Mouse (Mus musculus) heart, embryonic 14.5 days (tissue): Measurements from ENCODE around the gene Rassf9. TPM values are rescaled to one million over a fixed set of nuclear protein-coding genes. Genes with fewer than 3 reads are reported as not detected.

Experiments
- ATAC-seq: fragments of 200-750 bp; cut with Nextera tagmentation; 2 replicates; pipeline ENCODE4 v1.8.0; 2017; ENCODE audit warnings: low read depth, moderate TSS enrichment; ENCODE audit not compliant: insufficient number of reproducible peaks, insufficient read depth, low FRiP score
- H3K27ac ChIP-seq, 2 experiments: fragments of 200-500 bp in 1 of 2; fragments of 300-500 bp in 1 of 2; sonication (generic) in 1 of 2; replicated peaks in 1 of 2; 2 replicates each; pipeline ENCODE4 v1.5.1; 2012 to 2014; ENCODE audit warnings: low read depth in 2 of 2, low read length in 2 of 2, control low read depth in 1 of 2, mild to moderate bottlenecking in 1 of 2, mixed read lengths in 1 of 2; ENCODE audit not compliant: control insufficient read depth in 1 of 2, insufficient read depth in 1 of 2
- H3K27me3 ChIP-seq: fragments of 300-500 bp; sonication (generic); 2 replicates; pipeline ENCODE4 v1.6.1; 2014; ENCODE audit warnings: mild to moderate bottlenecking, low read length, control low read depth; ENCODE audit not compliant: control insufficient read depth, insufficient read depth
- H3K36me3 ChIP-seq: fragments of 300-500 bp; sonication (generic); 2 replicates; pipeline ENCODE4 v1.6.1; 2014; ENCODE audit warnings: mild to moderate bottlenecking, control low read depth, low read length, mixed read lengths; ENCODE audit not compliant: control insufficient read depth, insufficient read depth
- H3K4me1 ChIP-seq, 2 experiments: fragments of 200-500 bp in 1 of 2; fragments of 300-500 bp in 1 of 2; sonication (generic) in 1 of 2; 2 replicates each; pipeline ENCODE4 v1.6.1; 2012 to 2014; ENCODE audit warnings: low read length in 2 of 2, control low read depth in 1 of 2, mixed read lengths in 1 of 2; ENCODE audit not compliant: control insufficient read depth in 2 of 2, insufficient read depth in 2 of 2
- H3K4me2 ChIP-seq: fragments of 300-500 bp; sonication (generic); 2 replicates; pipeline ENCODE4 v1.6.1; 2014; ENCODE audit warnings: mild to moderate bottlenecking, low read length
- H3K4me3 ChIP-seq, 2 experiments: fragments of 200-500 bp in 1 of 2; fragments of 300-500 bp in 1 of 2; sonication (generic) in 1 of 2; 2 replicates each; pipeline ENCODE4 v1.5.1; 2012 to 2014; ENCODE audit warnings: low read length in 2 of 2, mild to moderate bottlenecking in 2 of 2, control low read depth in 1 of 2, low read depth in 1 of 2, moderate library complexity in 1 of 2; ENCODE audit not compliant: control insufficient read depth in 1 of 2, insufficient read depth in 1 of 2
- H3K9ac ChIP-seq: fragments of 300-500 bp; sonication (generic); 2 replicates; pipeline ENCODE4 v1.6.1; 2014; ENCODE audit warnings: mild to moderate bottlenecking, low read length
- H3K9me3 ChIP-seq: fragments of 300-500 bp; sonication (generic); 2 replicates; pipeline ENCODE4 v1.6.1; 2016; ENCODE audit warnings: low read length, control low read depth; ENCODE audit not compliant: control insufficient read depth
- WGBS: fragments of 180-500 bp; shearing (Covaris S2); extraction: QIAGEN DNeasy Blood & Tissue Kit; methylation state at CpG from one replicate; pipeline ENCODE4 v1.1.7; 2014; 5-methylcytosine and 5-hydroxymethylcytosine counted together
- polyA plus RNA-seq: library from polyadenylated mRNA; unstranded; fragments of >200 nt; fragmentation: Nextera tagmentation; extraction: Ambion mirVana; gene quantifications from 2 replicates; pipeline ENCODE4 v1.2.1, GENCODE M21; 2014

Rassf9 gene
- polyA plus RNA-seq, 1 experiment from 2014 or later = 2.1 TPM

- no peaks in the 10 kb centered on the region for H3K4me1 ChIP-seq
- H3K9ac ChIP-seq = no peak overlapping the region
- no peak for ATAC-seq
- no peak overlapping the region for H3K4me3 ChIP-seq
- 62% methylated on average over 3 of the region's 3 CpGs for WGBS
- H3K36me3 ChIP-seq = no peaks in the 10 kb centered on the region
- no peaks in the 10 kb centered on the region for H3K27me3 ChIP-seq
- H3K4me2 ChIP-seq = no peak overlapping the region
- no peak overlapping the region for H3K27ac ChIP-seq
- H3K9me3 ChIP-seq = no peaks in the 10 kb centered on the region
These were observed 15.9 kb downstream of the Rassf9 start for GRCm38 (mm10) chr10:102527901-102528300.

DNA sequence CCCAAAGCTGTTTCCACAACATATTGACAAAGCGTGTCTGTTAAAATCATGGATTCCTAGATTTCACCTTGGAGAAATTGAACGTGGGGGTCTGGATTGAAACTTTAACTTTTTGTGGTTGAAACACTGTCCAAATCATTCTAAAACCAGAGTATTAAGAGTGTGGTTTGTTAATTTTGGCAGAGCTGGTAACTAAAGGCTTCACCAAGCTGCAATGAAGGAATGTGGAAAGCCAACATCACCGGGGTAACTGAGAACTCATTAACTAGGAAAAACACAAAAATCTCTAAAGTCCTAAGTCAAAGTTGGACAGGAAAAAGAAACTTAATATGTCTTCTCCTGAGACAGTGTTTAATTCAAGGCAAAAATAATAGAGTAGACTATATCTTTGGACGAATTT, 41.9 kb downstream of the Rassf9 start:
- Histone ChIP-seq H3K36me3 (no peaks in the 10 kb centered on the region), H3K4me1 (no peaks in the 10 kb centered on the region), H3K9me3 (no peaks in the 10 kb centered on the region), H3K4me3 (no peak overlapping the region), H3K9ac (no peak overlapping the region), H3K27me3 (no peaks in the 10 kb centered on the region), H3K27ac (no peak overlapping the region), H3K4me2 (no peak overlapping the region)
- 65% methylated on average over 4 of the region's 4 CpGs for WGBS
- no peak for ATAC-seq

DNA sequence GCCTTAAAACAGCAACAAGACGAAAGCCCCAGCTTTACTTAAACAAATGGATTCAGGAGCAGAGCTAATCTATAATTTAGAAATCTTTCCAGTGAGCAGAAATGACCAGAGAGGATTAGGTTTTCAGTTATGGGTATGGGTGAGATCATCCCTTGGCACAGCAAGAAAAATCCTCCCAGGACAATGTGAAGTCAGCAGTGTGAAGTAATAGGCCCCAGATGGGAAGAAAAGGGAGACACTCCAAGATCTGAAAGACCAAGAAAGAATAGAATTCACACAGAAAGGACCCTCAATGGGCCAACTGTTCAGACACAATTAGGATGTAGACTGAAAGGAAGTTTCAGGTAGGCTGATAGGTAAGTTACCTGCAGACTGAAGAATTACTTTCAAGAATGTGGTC, 50.5 kb downstream of the Rassf9 start:
- no peak overlapping the region for H3K27ac ChIP-seq
- H3K4me2 ChIP-seq = no peak overlapping the region
- no peaks in the 10 kb centered on the region for H3K36me3 ChIP-seq
- H3K27me3 ChIP-seq = no peaks in the 10 kb centered on the region
- no peak overlapping the region for H3K4me3 ChIP-seq
- H3K4me1 ChIP-seq = no peaks in the 10 kb centered on the region
- H3K9ac ChIP-seq = no peak overlapping the region
- H3K9me3 ChIP-seq = no peaks in the 10 kb centered on the region
- 75% methylated on average over 1 of the region's 1 CpGs for WGBS
- no peak for ATAC-seq

DNA sequence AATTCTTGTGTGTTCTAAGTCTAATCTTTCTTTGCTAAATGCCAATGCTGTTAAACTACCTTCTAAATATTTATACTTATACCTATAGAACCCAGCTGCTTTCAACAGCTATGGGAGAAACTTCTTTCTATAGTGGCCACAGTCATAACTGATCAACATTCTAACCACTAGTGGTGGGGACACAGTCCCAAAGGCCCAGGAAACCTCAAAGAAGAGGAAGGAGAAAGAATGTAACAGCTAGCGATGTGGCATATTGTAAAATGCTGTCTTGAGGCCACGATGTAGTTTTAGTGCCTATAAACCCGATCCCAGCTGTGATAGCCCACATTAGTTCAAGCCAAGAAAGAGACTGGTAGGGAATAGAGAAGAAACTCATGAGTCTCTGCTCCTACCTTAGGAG, 65.9 kb downstream of the Rassf9 start:
- no peak for ATAC-seq
- H3K27me3 ChIP-seq = no peaks in the 10 kb centered on the region
- H3K4me1 ChIP-seq = no peaks in the 10 kb centered on the region
- H3K4me3 ChIP-seq = no peak overlapping the region
- no peak overlapping the region for H3K9ac ChIP-seq
- H3K4me2 ChIP-seq = no peak overlapping the region
- no peaks in the 10 kb centered on the region for H3K36me3 ChIP-seq
- no peak overlapping the region for H3K27ac ChIP-seq
- WGBS = 80% methylated on average over 3 of the region's 3 CpGs
- no peaks in the 10 kb centered on the region for H3K9me3 ChIP-seq

- H3K9me3 ChIP-seq = no peaks in the 10 kb centered on the region
- no peaks in the 10 kb centered on the region for H3K4me1 ChIP-seq
- H3K4me2 ChIP-seq = no peak overlapping the region
- 76% methylated on average over 2 of the region's 2 CpGs for WGBS
- no peaks in the 10 kb centered on the region for H3K27me3 ChIP-seq
- ATAC-seq = no peak
- H3K9ac ChIP-seq = no peak overlapping the region
- H3K36me3 ChIP-seq = no peaks in the 10 kb centered on the region
- no peak overlapping the region for H3K27ac ChIP-seq
- H3K4me3 ChIP-seq = no peak overlapping the region
These were observed 82.3 kb downstream of the Rassf9 start for GRCm38 (mm10) chr10:102594306-102594705.

Other genes starting within 250 kb of the Rassf9 start
- gene Nts, start 21.7 kb upstream of the Rassf9 start, polyA plus RNA-seq = 13.3 and 15.1 TPM in 2 replicates